Mouse (Mus musculus): ENCODE data around the gene Sox1.

Gene Sox1

DNA sequence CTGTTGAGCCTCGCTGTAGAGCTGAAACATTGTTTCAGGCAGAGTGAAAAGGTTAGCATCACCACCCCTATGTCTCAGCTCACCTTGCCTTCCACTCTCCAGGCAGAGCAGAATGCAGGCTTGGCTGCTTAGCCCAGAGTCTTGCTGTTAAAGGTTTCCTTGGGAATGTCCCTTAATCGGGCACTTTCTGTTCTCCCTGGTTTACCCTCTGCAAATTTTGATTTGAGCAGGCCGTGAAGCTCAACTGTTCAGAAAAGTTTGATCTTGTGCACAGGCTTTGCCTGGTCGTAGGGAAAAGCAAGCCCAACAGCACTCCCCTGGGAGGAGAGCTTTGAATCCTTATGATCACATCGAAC is 6.0 kb upstream of the Sox1 start:
- DNase-seq (ENCODE audit: low read depth, low spot score) = no peak

DNA sequence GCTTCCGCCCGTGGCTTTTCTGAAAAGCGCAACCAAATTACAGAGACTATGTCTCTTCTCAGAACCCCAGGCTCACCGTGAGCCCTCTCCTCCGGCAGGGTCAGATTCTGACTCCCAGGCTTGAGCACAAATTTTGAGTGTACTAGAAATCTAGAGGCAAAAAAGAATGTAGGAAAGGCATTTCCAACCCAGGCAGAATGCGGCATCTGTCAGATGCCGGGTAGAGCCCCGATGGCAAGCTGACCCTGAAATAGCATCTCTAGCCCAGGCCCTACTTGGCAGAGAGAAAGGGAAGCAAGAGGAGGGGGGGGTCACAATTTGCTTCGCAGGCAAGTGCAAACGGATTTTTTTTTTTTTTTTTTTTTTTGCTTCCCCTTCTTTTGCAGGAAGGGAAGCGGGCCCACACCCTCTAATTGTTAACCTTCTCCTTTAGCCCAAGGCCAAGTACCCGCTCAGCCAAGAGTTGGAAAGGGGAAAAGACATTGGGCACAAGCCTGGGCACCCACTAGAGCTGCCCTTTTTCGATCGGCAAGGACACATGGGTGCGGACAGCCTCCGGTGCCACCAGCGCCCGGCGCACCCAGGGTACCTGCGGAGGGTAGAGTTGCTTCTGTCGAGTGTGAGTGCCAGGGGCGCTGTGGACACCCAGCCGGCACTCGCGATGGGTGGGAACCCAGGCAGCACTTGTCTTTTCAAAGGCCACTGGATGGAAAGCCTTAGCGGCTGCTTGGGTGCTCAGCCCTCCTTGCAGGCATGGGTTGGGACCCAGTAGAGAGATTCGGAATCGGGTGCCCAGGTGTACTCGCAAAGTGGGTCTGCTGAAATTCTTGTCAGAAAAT is 5.1 kb upstream of the Sox1 start:
- no peak for DNase-seq (ENCODE audit: low read depth, low spot score)

DNA sequence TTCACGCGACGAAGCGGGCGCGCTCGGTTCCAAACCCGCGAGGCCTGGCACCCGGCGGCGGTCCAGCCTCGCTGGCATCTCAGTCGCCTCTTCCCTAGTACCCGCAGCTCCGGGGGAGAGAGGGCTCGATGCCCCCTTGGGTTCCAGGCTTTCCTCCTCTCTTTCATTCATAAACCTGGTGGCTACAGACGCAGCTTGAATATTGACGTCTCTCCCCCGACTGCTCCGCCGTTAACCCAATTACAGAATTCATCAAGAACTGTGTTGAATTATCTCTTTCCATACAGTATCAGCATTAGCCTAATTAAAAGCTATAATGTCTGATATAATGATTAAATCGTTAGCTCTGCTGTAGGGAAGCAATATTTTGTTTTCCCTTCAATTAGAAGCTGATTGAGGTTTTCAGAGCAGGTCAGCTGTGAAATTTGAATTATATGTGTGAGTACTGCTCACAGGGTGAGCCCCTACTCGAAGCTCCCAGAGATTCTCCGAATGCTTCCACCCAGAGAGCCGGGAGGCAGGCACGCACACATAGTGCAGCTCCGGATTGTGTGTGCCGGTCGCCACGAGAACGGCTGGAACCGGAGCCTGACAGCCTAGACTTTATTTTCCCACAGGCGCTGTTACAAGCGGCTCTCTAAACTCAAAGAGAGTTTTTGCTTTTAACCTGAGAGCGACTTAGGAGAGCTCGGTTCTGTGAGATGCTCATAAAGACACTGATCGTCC is 4.3 kb upstream of the Sox1 start:
- DNase-seq (ENCODE audit: low read depth, low spot score) = no peak

DNA sequence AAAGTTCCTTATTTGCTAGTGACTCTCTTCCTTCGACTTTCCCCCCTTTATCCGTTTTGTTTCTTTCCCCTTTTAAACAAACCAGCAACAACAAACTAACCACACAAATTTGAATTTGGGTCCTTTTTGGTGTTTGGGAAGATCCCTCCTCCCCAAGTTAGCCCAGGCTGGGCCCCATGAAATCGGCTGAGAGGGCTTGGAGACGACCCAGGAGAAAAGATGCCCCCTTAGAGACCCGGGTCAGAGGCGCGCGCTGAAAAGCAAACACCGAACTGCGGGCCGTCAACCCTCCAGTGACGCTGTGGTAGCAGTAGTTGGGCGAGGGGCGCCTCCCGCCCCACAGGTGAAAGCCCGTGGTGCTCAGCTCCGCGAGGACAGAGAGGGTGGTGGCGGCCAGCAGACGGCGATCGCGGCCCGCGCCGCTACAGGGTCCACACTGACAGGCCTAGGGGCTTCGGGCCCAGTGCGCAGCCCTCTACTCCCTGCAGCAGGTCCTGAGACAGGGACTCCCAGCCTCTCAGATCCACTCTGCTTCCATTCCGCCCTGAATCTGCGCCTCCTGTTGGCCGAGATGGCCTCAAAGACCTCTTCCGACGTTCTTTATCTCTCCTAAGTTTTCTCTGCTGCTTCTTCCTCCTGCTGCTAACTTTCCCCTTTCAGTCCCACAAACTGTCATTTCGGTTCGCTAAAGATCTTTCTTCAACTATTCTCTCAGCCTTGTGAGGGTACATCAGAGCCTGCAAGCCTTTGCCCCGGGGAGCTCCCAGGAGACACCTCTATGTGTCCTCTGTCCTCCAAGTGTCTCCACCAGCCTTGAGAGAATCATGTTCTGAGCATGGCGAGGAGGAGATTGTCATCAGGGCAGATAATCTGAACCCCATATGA is 3.5 kb upstream of the Sox1 start:
- no peak for DNase-seq (ENCODE audit: low read depth, low spot score)

DNA sequence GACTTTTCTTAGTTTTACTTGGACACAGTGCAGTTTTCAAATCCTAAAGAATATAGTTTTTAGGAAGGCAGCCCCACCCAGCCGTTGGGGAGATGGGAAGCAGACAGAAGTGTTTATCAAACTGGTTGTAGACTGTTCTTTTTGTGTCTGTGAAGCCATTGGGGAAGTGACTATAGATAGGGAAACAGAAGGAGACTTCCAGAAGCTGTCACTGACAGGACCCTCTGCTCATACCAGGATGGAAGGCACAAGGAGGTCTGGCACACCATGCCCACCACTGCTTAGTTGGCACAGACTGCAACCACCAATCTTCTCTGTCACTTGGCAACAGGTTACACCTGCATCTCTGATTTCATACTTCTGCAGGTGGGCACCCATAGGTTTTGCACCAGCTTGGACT is 2.3 kb upstream of the Sox1 start:
- DNase-seq (ENCODE audit: low read depth, low spot score) = no peak

DNA sequence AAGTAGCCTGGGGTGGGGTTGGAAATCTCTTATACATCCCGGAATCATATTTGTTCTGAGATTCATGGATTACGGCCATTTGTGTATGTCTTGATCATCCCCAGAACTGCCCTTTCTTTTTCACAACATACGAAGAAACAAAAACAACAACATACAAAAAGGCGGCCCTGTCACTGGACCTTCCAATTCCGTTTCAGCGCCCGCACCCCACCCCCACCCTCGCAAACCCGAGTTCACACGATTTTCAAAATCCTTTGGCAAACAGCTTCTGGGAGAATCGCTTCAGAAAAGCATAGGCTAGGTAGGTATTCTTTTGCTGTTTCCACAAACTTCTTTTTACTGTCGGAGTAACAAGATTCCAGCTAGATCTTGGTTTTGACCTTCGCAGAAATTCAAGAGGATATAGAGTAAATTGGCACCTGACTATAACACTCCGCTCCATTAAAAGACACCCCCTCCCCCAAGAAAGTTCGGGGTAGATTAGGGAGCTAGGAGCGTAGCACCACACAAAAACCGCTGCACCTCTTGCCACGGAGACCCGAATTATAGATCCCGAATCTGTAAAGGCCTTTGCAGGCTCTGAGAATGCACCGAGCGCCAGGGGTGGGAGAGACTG is 602 bp upstream of the Sox1 start:
- no peak for DNase-seq (ENCODE audit: low read depth, low spot score)

DNA sequence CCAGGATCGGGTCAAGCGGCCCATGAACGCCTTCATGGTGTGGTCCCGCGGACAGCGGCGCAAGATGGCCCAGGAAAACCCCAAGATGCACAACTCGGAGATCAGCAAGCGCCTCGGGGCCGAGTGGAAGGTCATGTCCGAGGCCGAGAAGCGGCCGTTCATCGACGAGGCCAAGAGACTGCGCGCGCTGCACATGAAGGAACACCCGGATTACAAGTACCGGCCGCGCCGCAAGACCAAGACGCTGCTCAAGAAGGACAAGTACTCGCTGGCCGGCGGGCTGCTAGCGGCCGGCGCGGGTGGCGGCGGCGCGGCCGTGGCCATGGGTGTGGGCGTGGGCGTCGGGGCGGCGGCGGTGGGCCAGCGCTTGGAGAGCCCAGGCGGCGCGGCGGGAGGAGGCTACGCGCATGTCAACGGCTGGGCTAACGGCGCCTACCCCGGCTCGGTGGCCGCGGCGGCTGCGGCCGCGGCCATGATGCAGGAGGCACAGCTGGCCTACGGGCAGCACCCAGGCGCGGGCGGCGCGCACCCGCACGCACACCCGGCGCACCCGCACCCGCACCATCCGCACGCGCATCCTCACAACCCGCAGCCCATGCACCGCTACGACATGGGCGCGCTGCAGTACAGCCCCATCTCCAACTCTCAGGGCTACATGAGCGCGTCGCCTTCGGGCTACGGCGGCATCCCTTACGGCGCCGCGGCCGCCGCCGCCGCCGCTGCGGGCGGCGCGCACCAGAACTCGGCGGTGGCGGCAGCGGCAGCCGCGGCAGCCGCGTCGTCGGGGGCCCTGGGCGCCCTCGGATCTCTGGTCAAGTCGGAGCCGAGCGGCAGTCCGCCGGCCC is 1.6 kb downstream of the Sox1 start:
- DNase-seq (ENCODE audit: low read depth, low spot score) = no peak

DNA sequence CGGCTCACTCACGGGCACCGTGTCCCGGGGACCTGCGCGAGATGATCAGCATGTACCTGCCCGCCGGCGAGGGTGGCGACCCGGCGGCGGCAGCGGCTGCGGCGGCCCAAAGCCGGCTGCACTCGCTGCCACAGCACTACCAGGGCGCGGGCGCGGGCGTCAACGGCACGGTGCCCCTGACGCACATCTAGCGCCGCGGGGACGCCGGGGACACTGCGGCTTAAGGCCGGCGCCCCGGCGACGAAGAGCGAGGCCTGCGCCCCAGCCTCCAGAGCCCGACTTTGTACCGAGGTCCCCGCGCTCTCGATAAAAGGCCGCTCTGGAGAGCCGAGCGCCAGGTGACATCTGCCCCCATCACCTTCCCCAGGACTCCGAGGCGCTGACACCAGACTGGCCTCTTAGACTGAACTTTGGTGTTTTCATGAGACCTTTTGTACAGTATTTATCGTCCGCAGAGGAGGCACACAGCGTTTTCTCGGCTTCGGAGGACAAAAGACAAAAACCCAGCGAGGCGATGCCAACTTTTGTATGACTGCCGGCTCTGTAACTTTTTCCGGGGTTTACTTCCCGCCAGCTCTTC is 2.3 kb downstream of the Sox1 start:
- no peak for DNase-seq (ENCODE audit: low read depth, low spot score)

DNA sequence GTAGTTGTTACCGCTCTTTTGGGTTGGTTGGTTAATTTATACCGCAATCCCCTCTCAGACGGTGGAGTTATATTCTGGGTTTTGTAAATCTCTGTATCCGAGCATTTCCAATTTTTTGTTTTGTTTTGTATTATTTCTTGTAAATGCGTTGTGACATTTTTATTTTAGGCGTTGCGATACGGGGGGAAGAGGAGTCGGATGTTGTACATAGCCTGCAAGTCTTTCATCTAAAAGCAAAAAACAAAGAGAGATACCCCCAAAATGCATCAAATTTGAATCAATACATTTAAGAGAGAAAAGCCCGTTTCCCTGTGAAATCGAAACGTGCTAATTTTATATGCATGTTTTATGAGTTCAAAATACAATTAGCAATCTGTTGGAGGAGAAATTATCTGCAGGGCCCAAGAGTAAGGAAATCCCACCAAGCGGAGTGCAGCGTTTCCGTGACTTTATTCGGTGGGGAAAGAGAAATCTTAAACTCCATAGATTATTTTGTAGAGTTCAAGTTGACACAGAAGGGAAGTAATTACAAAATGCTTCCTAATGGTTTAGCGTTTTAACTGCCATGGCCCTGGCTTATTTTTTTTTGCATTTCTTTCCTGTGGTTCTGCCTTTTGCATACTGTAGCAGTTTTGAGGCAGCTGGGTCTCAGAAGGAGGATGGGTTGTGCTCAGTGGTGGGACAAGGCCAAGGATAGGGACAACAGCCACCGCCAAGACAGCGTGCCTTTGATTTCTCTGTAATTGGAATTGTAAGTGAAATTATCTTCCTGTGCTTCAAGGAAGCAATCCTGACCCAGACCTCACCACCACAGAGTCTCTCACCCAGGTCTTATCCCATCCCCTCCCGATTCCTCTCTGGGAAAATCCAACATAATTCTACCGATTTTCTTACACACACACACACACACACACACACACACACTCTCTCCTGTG is 3.2 kb downstream of the Sox1 start:
- no peak for DNase-seq (ENCODE audit: low read depth, low spot score)

DNA sequence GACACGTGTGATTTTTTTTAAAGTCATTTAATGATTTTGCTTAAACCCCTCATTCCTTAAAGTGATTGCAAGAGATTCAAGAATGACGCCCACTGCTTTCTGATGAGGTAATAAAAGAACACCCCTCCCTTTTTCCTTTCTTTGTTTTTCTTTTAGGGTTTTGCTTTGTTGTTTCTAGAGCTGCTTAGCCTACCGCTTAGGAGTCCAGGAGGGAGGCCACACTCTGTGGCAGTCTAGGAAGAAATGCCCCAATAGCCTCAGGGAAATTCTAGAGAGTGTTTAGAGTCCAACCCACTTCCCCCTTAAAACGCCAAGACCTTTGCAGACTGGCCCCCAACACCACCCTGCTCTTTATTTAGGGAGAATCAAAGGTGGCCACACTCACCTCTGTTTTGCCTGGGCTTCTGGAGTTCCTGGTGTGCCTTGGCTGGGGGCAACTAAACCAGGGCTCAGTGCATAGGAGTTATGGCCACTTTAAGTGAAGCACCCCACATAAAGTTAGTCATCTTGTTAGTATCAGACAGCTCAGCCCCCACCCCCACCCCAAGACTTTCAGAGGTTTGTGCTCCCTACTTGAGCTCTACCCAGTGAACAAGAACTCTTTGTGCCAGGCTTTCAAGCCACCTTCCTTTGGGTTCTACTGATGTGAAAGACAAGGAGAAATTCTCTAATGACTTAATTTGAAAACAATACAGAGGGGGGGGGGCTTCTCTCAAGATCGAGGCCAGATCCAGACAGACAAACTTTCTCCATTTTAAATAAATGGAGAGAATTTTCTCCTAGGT is 4.5 kb downstream of the Sox1 start:
- DNase-seq (ENCODE audit: low read depth, low spot score) = no peak

DNA sequence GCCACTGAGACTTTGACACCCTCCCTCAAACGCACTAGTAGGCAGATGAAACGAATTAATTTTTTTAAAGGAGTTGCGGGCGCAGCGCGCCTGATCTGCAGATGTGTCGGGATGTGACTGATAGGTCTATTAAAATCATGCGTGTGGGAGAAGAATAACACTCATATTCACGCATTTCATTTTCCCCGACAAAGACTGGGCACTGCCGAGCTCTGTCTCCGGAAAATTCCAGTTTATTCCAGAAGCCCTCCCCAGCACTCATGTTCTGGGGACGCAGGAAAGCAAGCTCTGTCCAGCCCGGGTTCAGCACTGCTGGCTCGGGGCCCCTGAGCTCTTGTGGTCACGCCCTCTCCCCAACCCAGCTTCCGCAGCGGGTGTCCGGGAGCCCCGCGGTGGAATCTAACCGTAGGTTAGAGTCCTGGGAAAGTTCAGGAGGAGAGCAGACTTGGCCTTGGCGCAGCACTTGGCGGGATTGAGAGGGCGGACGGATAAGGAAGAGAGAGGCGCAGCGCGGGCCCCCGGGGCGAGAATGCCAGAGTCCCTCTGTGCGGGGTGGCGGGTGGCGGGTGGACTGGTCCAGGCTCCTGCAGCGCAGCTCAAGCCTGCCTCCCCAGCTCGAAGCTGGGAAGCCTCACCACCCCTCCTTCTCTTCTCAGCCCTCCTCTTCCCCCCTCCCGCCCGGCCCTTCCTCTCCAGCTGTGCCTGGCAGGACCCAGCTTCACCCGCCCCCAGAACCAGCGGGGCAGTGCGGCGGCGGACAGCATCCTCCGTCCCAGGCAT is 5.7 kb downstream of the Sox1 start:
- no peak for DNase-seq (ENCODE audit: low read depth, low spot score)

DNA sequence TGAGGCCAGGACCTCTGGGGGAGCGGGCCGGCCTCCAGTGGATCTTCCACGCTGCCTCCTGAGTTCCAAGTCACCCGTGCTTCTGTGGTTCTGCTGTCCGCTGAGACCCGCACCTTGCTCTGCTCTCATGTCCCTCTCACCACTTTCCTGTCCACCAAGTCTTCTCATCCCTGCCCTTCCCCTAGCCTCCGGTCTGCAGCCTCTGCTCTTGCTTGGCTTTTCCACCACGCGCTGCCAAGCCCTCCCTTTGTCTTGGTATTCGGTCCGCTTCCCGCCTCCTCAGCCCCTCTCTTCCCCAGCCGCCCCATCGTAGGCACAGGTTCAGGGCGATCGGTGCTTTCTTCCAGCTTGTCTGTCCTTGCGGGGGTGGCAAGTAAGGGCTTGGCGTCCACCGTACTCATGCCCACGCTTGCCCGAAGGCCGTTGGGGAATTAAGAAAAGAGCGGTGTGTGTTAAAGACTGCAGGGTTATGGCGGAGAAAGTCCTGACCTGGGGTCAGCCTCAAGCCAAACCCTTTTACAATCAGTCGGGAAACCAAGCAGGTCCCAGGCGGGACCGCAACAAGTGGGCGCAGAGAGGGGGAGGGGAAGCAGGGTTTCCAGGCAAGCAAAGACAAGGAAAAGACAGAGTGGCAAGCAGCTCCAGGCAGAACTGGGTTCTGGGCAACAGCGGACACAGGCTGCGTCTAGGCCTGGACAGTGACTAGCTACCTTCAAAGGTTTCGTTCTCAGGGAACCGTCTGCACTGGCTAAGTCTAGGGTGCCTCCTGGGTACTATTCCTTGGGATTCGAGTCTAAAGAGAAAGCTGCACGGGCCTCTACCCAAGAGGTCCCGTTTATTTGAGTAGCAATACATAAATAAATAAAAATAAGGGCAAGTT is 6.5 kb downstream of the Sox1 start:
- DNase-seq (ENCODE audit: low read depth, low spot score) = no peak

DNA sequence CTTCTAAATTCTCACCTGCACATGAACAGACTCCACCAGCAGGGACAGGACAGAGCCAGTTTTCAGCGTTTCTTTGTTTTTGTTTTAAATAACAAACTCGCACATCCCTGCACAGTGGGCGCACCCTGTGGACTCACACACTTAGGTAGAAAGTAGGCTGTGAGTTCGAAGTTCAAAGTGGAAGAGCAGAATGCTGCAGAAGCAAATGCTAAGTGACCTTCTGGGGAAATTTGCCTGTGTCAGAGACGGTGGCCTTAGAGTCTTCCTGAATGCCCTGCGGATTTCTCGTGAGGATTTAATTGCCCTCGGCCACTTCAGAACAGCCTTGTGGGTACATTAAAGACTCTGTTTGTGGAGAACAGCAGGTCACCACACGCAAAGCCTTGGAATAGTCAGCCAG is 7.6 kb downstream of the Sox1 start:
- DNase-seq (ENCODE audit: low read depth, low spot score) = no peak

DNA sequence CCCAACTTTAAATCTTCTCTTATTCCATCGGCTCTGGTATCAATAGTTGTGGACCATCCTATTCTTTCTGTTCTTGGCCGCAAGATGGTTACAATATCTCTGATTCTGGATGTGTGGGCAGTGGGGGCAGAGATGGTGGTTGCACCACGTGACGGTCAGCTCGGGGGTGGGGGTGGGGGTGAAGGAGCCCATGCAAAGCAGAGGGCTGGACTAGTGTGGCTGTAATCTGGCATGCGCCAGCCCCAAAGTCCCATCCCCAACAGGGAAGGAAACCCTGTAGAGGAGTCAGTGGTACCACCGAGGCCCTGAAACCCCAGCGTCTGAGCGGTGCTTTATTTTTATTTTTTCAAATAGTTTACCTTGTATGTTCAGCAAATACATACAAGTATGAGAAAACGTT is 12.9 kb downstream of the Sox1 start:
- no peak for DNase-seq (ENCODE audit: low read depth, low spot score)

DNA sequence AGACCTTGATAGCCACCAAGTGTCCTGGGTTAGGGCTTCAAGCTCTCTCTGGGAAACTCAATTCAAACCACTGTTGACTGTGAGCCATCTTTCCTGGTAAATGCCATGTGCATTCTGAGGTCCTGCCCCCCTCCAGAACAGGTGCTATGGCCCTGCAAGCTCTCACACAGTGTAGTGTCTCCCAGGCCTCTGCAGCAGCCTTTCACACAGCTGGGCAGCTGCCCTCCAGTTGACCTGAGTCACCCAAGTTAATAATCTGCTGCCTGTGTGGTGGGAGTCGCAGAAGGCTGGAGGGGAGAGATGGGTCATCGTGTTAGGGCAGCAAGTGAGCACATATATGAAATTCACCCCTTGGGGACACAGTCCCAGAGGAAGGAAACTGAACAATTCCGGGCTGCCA is 14.9 kb downstream of the Sox1 start:
- DNase-seq (ENCODE audit: low read depth, low spot score) = no peak

DNA sequence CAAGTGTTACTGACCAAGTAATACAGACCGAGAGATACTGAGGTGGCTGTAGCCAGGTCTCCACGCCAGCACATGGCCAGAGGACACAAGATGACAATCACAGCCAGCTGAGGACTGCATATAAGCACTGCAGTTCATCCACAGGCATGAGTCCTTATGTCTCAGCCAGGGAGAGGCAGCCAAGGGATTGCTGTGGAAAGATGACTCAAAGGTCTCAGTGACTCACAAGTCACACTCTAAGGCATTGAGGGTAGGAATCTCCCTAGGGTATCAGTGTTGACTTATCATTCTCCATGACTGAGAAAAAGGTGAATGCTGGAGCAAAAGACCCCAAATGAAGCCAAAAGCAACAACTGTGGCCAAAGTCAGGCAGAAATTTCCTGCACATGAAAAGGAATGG is 22.0 kb downstream of the Sox1 start:
- DNase-seq (ENCODE audit: low read depth, low spot score) = no peak

DNA sequence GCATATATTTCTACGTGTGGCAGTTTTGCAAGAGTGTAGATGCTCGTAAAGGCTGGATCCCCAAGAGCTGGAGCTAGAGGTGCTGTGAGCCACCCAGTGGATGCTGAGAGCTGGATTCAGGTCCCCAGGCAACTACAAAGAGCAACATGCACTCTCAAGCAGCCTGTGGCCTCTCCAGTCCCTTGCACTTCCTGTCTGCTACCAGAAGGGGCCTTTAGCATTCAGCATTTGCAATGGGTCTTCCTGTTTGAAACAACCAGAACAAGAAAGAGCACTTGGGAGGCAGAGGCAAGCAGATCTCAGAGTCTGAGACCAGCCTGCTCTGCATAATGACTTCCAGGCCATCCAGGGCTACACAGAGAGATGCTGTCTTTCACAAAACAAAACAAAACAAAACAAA is 25.4 kb downstream of the Sox1 start:
- DNase-seq (ENCODE audit: low read depth, low spot score) = no peak
